Mouse (Mus musculus): ENCODE results near the gene Erich3. TPM values are rescaled to one million over a fixed set of nuclear protein-coding genes. Genes with fewer than 3 reads are reported as not detected.

Gene Erich3
- total and polyA plus RNA-seq, 3 experiments: 0.42 to 2.3 (median 1.9) TPM

DNA sequence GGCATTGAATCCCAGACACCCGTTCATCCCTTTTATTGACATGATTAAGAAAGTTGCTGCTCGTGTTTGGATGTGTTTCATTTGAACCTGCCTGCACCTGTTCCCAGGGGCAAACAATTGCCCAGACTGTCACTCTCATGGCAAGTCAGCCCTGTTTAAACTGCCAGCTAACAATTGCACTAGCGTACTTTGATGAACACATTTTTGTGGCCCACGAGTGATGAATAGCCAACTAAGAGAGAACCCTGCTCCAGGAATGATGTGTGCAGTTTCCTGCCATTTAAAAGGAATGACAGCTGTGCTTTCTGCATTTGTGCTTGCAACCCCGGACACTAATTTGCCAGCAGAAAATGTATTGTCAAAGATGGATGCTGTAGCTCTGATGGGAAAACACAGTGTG is 79.3 kb downstream of the Erich3 start:
- no peak overlapping the region for H3K4me3 ChIP-seq (replicated peaks in 1 of 3; ENCODE audit: low read depth in 2 of 3, low read length in 2 of 3, poor library complexity in 1 of 3)
- no peaks in the 10 kb centered on the region for H3K36me3 ChIP-seq (replicated peaks in 1 of 2; ENCODE audit: control insufficient read depth in 1 of 2, insufficient read depth in 1 of 2, low read length in 1 of 2)
- peaks cover 0 to 11% of the 10 kb centered on the region in 2 experiments; a peak in 2 of 4 replicates for H3K4me1 ChIP-seq (ENCODE audit: control insufficient read depth in 1 of 2, insufficient read depth in 2 of 2)
- TF ChIP-seq NELFE (IDR thresholded peaks at IDR 0.05; ENCODE audit: low read depth, low read length): no peak
- no peak for TF ChIP-seq ZMIZ1 (IDR thresholded peaks at IDR 0.05; ENCODE audit: low read depth, low read length)
- TF ChIP-seq ZKSCAN1 (IDR thresholded peaks at IDR 0.05; ENCODE audit: borderline replicate concordance, low read depth, low read length): no peak
- TF ChIP-seq MAZ (IDR thresholded peaks at IDR 0.05; ENCODE audit: low read depth, low read length): no peak
- no peak for TF ChIP-seq HCFC1 (IDR thresholded peaks at IDR 0.05; ENCODE audit: low read depth, low read length)
- in situ Hi-C loops (cut with MboI; ENCODE audit: low pct_ligation_motif_present, low pct_unique_long_range_greater_than_20kb, low sequenced_read_pairs): no loop called here
- H3K9me3 ChIP-seq (replicated peaks; ENCODE audit: low read length): no peaks in the 10 kb centered on the region
- no peaks in the 10 kb centered on the region for H3K79me2 ChIP-seq (replicated peaks; ENCODE audit: control insufficient read depth, extremely low read depth, insufficient read depth, poor library complexity, severe bottlenecking)
- no peaks in the 10 kb centered on the region for H3K27me3 ChIP-seq (replicated peaks)
- dilution Hi-C loops (cut with MboI; ENCODE audit: extremely low pct_ligation_motif_present, extremely low pct_unique_long_range_greater_than_20kb, low sequenced_read_pairs): no loop called here
- H3K4me2 ChIP-seq (ENCODE audit: insufficient read depth, low read depth, poor library complexity, severe bottlenecking): no peak overlapping the region
- H3K9ac ChIP-seq (ENCODE audit: insufficient read depth, low read depth): no peak overlapping the region
- no peak for DNase-seq (ENCODE audit: extremely low read depth)
- H3K27ac ChIP-seq (ENCODE audit: insufficient read depth, low read depth): no peak overlapping the region

- Histone ChIP-seq H3K27me3 (replicated peaks) (no peaks in the 10 kb centered on the region), H3K27ac (ENCODE audit: insufficient read depth, low read depth) (no peak overlapping the region), H3K79me2 (replicated peaks; ENCODE audit: control insufficient read depth, extremely low read depth, insufficient read depth, poor library complexity, severe bottlenecking) (no peaks in the 10 kb centered on the region), H3K4me1 (ENCODE audit: control insufficient read depth in 1 of 2, insufficient read depth in 2 of 2) (peaks cover 0 to 9% of the 10 kb centered on the region in 2 experiments; a peak in 2 of 4 replicates), H3K4me2 (ENCODE audit: insufficient read depth, low read depth, poor library complexity, severe bottlenecking) (no peak overlapping the region), H3K9me3 (replicated peaks; ENCODE audit: low read length) (no peaks in the 10 kb centered on the region), H3K4me3 (replicated peaks in 1 of 3; ENCODE audit: low read depth in 2 of 3, low read length in 2 of 3, poor library complexity in 1 of 3) (no peak overlapping the region), H3K9ac (ENCODE audit: insufficient read depth, low read depth) (no peak overlapping the region), H3K36me3 (replicated peaks in 1 of 2; ENCODE audit: control insufficient read depth in 1 of 2, insufficient read depth in 1 of 2, low read length in 1 of 2) (no peaks in the 10 kb centered on the region)
- in situ Hi-C loops (cut with MboI; ENCODE audit: low pct_ligation_motif_present, low pct_unique_long_range_greater_than_20kb, low sequenced_read_pairs) (no loop called here), dilution Hi-C loops (cut with MboI; ENCODE audit: extremely low pct_ligation_motif_present, extremely low pct_unique_long_range_greater_than_20kb, low sequenced_read_pairs) (no loop called here)
- DNase-seq (ENCODE audit: extremely low read depth): no peak
- no peak for TF ChIP-seq IRF4 (IDR thresholded peaks at IDR 0.05; ENCODE audit: low read depth, low read length)
Observed at GRCm38 (mm10) chr3:154744317-154744716, 80.7 kb downstream of the Erich3 start.

DNA sequence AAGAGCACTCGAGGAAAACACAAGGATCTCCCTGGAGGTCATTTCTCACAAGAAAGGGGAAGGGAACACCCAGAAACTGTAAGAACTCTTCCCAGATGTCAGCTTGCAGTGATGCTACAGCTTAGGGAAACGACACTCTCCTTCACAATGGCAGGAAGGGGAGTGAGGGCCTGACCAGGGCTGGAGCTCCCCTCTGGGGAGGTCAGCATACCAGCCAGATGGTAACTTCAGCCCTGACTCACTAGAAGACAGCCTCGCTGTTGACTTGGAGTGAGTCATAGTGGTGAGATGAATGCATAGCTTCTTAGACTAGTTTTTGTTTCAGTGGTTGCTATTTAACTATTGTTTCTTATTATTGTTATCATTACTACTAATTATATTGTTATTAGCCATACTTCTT is 90.8 kb downstream of the Erich3 start:
- no peak for TF ChIP-seq TBP (conservative IDR thresholded peaks at IDR 0.05; ENCODE audit: low read depth, low read length)
- Histone ChIP-seq H3K9me3 (replicated peaks; ENCODE audit: low read length) (no peaks in the 10 kb centered on the region), H3K9ac (ENCODE audit: insufficient read depth, low read depth) (no peak overlapping the region), H3K27ac (ENCODE audit: insufficient read depth, low read depth) (no peak overlapping the region), H3K27me3 (replicated peaks) (no peaks in the 10 kb centered on the region), H3K4me3 (replicated peaks in 1 of 3; ENCODE audit: low read depth in 2 of 3, low read length in 2 of 3, poor library complexity in 1 of 3) (no peak overlapping the region), H3K4me1 (ENCODE audit: control insufficient read depth in 1 of 2, insufficient read depth in 2 of 2) (peaks cover 0 to 6% of the 10 kb centered on the region in 2 experiments; a peak in 1 of 4 replicates), H3K4me2 (ENCODE audit: insufficient read depth, low read depth, poor library complexity, severe bottlenecking) (no peak overlapping the region), H3K79me2 (replicated peaks; ENCODE audit: control insufficient read depth, extremely low read depth, insufficient read depth, poor library complexity, severe bottlenecking) (no peaks in the 10 kb centered on the region), H3K36me3 (replicated peaks in 1 of 2; ENCODE audit: control insufficient read depth in 1 of 2, insufficient read depth in 1 of 2, low read length in 1 of 2) (no peaks in the 10 kb centered on the region)
- in situ Hi-C loops (cut with MboI; ENCODE audit: low pct_ligation_motif_present, low pct_unique_long_range_greater_than_20kb, low sequenced_read_pairs): no loop called here
- no peak for DNase-seq (ENCODE audit: extremely low read depth)
- dilution Hi-C loops (cut with MboI; ENCODE audit: extremely low pct_ligation_motif_present, extremely low pct_unique_long_range_greater_than_20kb, low sequenced_read_pairs): no loop called here

Measured in CH12.LX (cell line).